8 mouse cellular contexts compared by ENCODE assay signal in genomic region chr2:23068894-23069744, GRCm38 (mm10). TPM values are rescaled to one million over a fixed set of nuclear protein-coding genes. Genes with fewer than 3 reads are reported as not detected.
DNase-seq lines count a peak whose midpoint lies in the region; ATAC-seq and TF ChIP-seq lines count a peak whose summit lies in the region.

No protein-coding gene starts in this region.

- no peak for TF ChIP-seq EP300 in liver, postnatal 0 days (IDR thresholded peaks at IDR 0.05; ENCODE audit: low read depth)

- peak overlapping the region; percentile 73 for H3K9ac ChIP-seq in forebrain, embryonic 13.5 days
- H3K9ac ChIP-seq in liver, postnatal 0 days (replicated peaks), result peak overlapping the region; percentile 85
- peak overlapping the region; percentile 80 for H3K9ac ChIP-seq in neural tube, embryonic 14.5 days (replicated peaks; ENCODE audit: low read depth, low read length)

- peak; percentile 10; the same call in 1 of the 2 replicates for TF ChIP-seq CTCF in E14TG2a.4 (conservative IDR thresholded peaks at IDR 0.05; ENCODE audit: low read length)
- peak; percentile 56 for TF ChIP-seq CTCF in liver, postnatal 0 days (IDR thresholded peaks at IDR 0.05; ENCODE audit: low read depth)

- H3K27me3 ChIP-seq in E14TG2a.4 (ENCODE audit: insufficient read depth, low read length), result no peaks in the 10 kb centered on the region
- no peaks in the 10 kb centered on the region for H3K27me3 ChIP-seq in forebrain, embryonic 13.5 days
- no peaks in the 10 kb centered on the region for H3K27me3 ChIP-seq in liver, postnatal 0 days (ENCODE audit: insufficient read depth, low read length)
- H3K27me3 ChIP-seq in neural tube, embryonic 14.5 days (ENCODE audit: control insufficient read depth, insufficient read depth, low read length), result no peaks in the 10 kb centered on the region

- H3K4me3 ChIP-seq in E14TG2a.4 (replicated peaks; ENCODE audit: low read length), result peak overlapping the region; percentile 88
- H3K4me3 ChIP-seq in forebrain, embryonic 13.5 days, result peak overlapping the region; percentile 72
- peak overlapping the region; percentile 70 for H3K4me3 ChIP-seq in liver, postnatal 0 days (ENCODE audit: low read depth, low read length)
- H3K4me3 ChIP-seq in neural tube, embryonic 14.5 days (ENCODE audit: low read depth, low read length), result peak overlapping the region; percentile 70

- DNase-seq in c-Kit-positive CD71-positive TER-119-positive erythroid progenitor cells, embryonic 14.5 days (ENCODE audit: low spot score), result peak; percentile 83
- DNase-seq in heart, postnatal 10 days, result peak; percentile 96
- peak; percentile 59 for DNase-seq in large intestine, adult 2 months (ENCODE audit: low read depth, low spot score)
- DNase-seq in liver, postnatal 0 days, result peak; percentile 96
- peak; percentile 95 for DNase-seq in testis, postnatal 10 days (ENCODE audit: low spot score)

- peak overlapping the region; percentile 95 for H3K27ac ChIP-seq in forebrain, embryonic 13.5 days
- H3K27ac ChIP-seq in liver, postnatal 0 days (ENCODE audit: low read depth), result peak overlapping the region; percentile 100
- H3K27ac ChIP-seq in neural tube, embryonic 14.5 days (ENCODE audit: low read depth, low read length), result peak overlapping the region; percentile 97

- H3K9me3 ChIP-seq in E14TG2a.4 (ENCODE audit: low read length), result no peaks in the 10 kb centered on the region
- no peaks in the 10 kb centered on the region for H3K9me3 ChIP-seq in forebrain, embryonic 13.5 days (replicated peaks)
- no peaks in the 10 kb centered on the region for H3K9me3 ChIP-seq in liver, postnatal 0 days (ENCODE audit: low read length)
- H3K9me3 ChIP-seq in neural tube, embryonic 14.5 days (ENCODE audit: control insufficient read depth, low read length), result no peaks in the 10 kb centered on the region

- under 1% methylated on average over 50 of the region's 50 CpGs for WGBS in forebrain, embryonic 13.5 days
- WGBS in large intestine, adult 2 months, result 1% methylated on average over 50 of the region's 50 CpGs
- under 1% methylated on average over 50 of the region's 50 CpGs for WGBS in liver, postnatal 0 days (ENCODE audit: insufficient replicate concordance)
- under 1% methylated on average over 49 of the region's 50 CpGs for WGBS in neural tube, embryonic 14.5 days

- intact Hi-C loops in heart, postnatal 10 days (cut with DNase I), result loop anchor here (2.0 to 5.0 kb wide), 3 partner anchors 28 to 172 kb away; partner anchors contain the start of genes Abi1 and Pdss1

- peaks cover 15% of the 10 kb centered on the region for H3K4me1 ChIP-seq in E14TG2a.4 (replicated peaks; ENCODE audit: low read depth, low read length)
- H3K4me1 ChIP-seq in forebrain, embryonic 13.5 days, result peaks cover 10% of the 10 kb centered on the region
- peaks cover 9% of the 10 kb centered on the region for H3K4me1 ChIP-seq in liver, postnatal 0 days (ENCODE audit: insufficient read depth)
- 0 out of 2 replicates have a peak, but pooled peaks cover 3% of the 10 kb centered on the region for H3K4me1 ChIP-seq in neural tube, embryonic 14.5 days (ENCODE audit: control insufficient read depth, insufficient read depth, low read length)

- no peaks in the 10 kb centered on the region for H3K36me3 ChIP-seq in E14TG2a.4 (ENCODE audit: insufficient read depth, low read length)
- H3K36me3 ChIP-seq in forebrain, embryonic 13.5 days (ENCODE audit: poor library complexity, severe bottlenecking), result peaks cover 6% of the 10 kb centered on the region
- 0 out of 2 replicates have a peak, but pooled peaks cover 5% of the 10 kb centered on the region for H3K36me3 ChIP-seq in liver, postnatal 0 days (replicated peaks; ENCODE audit: insufficient read depth, low read length)
- H3K36me3 ChIP-seq in neural tube, embryonic 14.5 days (ENCODE audit: control insufficient read depth, insufficient read depth, low read length), result no peaks in the 10 kb centered on the region; the same call in 1 of the 2 replicates

- H3K4me2 ChIP-seq in forebrain, embryonic 13.5 days, result peak overlapping the region; percentile 93
- H3K4me2 ChIP-seq in liver, postnatal 0 days (ENCODE audit: low read depth, low read length), result peak overlapping the region; percentile 98
- H3K4me2 ChIP-seq in neural tube, embryonic 14.5 days (ENCODE audit: low read depth, low read length), result peak overlapping the region; percentile 99

- ATAC-seq in forebrain, embryonic 13.5 days, result peak; percentile 91
- ATAC-seq in liver, postnatal 0 days, result peak; percentile 89
- peak; percentile 90 for ATAC-seq in neural tube, embryonic 14.5 days (ENCODE audit: low read depth)

RNA-seq across cellular contexts. Expression of gene Acbd5, which starts 1.2 kb away (rescaled TPM):
- polyA plus RNA-seq in forebrain, embryonic 13.5 days (2015; fragmentation: Nextera tagmentation; extraction: Ambion mirVana), result 65.7 and 68.9 TPM in 2 replicates
- total RNA-seq in heart, postnatal 10 days (2021), result 10 to 100 TPM; 31.1 to 32.5 TPM
- polyA plus RNA-seq in large intestine, adult 2 months (2012; rRNA removed), result 3.2 and 8.3 TPM in 2 replicates
- polyA plus RNA-seq in liver, postnatal 0 days (2015; fragmentation: Nextera tagmentation; extraction: Ambion mirVana), result 38.3 and 41.5 TPM in 2 replicates
- 70.0 and 78.3 TPM in 2 replicates for polyA plus RNA-seq in neural tube, embryonic 14.5 days (2014; fragmentation: Nextera tagmentation; extraction: Ambion mirVana)

RNA-seq across cellular contexts. Expression of gene Abi1, which starts 29.1 kb away (rescaled TPM):
- polyA plus RNA-seq in forebrain, embryonic 13.5 days (2015; fragmentation: Nextera tagmentation; extraction: Ambion mirVana), result 43.8 and 49.5 TPM in 2 replicates
- 10 to 100 TPM; 43.2 to 45.1 TPM for total RNA-seq in heart, postnatal 10 days (2021)
- 80.1 and 120 TPM in 2 replicates for polyA plus RNA-seq in large intestine, adult 2 months (2012; rRNA removed)
- polyA plus RNA-seq in liver, postnatal 0 days (2015; fragmentation: Nextera tagmentation; extraction: Ambion mirVana), result 15.9 and 16.2 TPM in 2 replicates
- 58.9 and 64.8 TPM in 2 replicates for polyA plus RNA-seq in neural tube, embryonic 14.5 days (2014; fragmentation: Nextera tagmentation; extraction: Ambion mirVana)

Comparison
In these comparisons a context has a peak if more than half of its experiments do, and no peak if none do; other contexts are left out.
1. Peak in every context shown above with its lines: DNase-seq, ATAC-seq, H3K4me3 ChIP-seq and H3K27ac ChIP-seq.